Mouse (Mus musculus) spleen, adult 2 months (tissue): ENCODE results near the gene Htt.

ENCODE experiments used
- CTCF ChIP-seq: fragments of 200-500 bp; IDR thresholded peaks from 2 replicates; pipeline ENCODE4 v1.5.1; 2011; ENCODE audit warnings: mild to moderate bottlenecking, inconsistent platforms; ENCODE audit not compliant: insufficient read depth, insufficient read length, insufficient replicate concordance; ENCODE audit errors: extremely low read depth
- POLR2A ChIP-seq: fragments of 200-500 bp; IDR thresholded peaks from 2 replicates; pipeline ENCODE4 v1.6.1; 2011; ENCODE audit warnings: low read depth, low read length, inconsistent platforms

DNA sequence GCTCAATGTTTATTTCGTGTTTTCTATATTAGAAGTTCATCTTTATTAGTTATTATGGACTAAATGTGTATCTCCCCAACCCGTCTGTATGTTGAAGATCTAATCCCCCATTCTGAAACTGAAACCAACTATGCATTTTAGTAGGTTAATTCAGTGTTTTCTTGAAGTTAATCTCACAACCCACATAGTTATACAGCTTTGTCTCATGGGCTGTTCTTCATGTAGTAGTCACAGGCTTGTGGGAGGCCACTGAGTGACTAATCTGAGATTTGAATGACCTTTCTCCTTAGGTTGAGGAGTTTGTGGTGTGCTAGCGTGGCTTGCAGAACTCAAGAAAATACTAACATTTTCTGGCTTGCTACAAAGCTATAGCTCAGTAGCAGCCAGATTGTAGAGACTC is 23.5 kb downstream of the Htt start:
- TF ChIP-seq CTCF (no peak), POLR2A (no peak)
